Mouse (Mus musculus): ENCODE data around the gene Gas7. TPM values are rescaled to one million over a fixed set of nuclear protein-coding genes. Genes with fewer than 3 reads are reported as not detected.

Gene Gas7
- 0.16 TPM for polyA plus RNA-seq (2017; shearing (Covaris generic))

GRCm38 (mm10) chr11:67454874-67455526 lies at the start of gene Gas7:
TSS of gene Gas7 (plus strand) at chr11:67455437.

GRCm38 (mm10) chr11:67694703-67695376 lies 239.6 kb downstream of the Gas7 start, which contains the start of gene Rcvrn:
TSS of gene Rcvrn (plus strand) at chr11:67695326.

Other genes with a start within 250 kb of the Gas7 start
- gene Myh4, start 217.4 kb upstream of the Gas7 start, polyA plus RNA-seq (2017; shearing (Covaris generic)): not detected
- not detected for gene Myh8, start 178.3 kb upstream of the Gas7 start, polyA plus RNA-seq (2017; shearing (Covaris generic))
- not detected for gene Myh13, start 133.8 kb upstream of the Gas7 start, polyA plus RNA-seq (2017; shearing (Covaris generic))
- gene Rcvrn, start 239.9 kb downstream of the Gas7 start, polyA plus RNA-seq (2017; shearing (Covaris generic)): not detected

Measured in activated CD4-positive, CD25-positive, alpha-beta regulatory T cell, adult 9 weeks (primary cell).